In genomic region chr3:41592805-41593204, GRCm38 (mm10) we compare ENCODE assay signal across 11 mouse cellular contexts.
"Had no signal": no experiment of that assay in that cellular context is flagged by ENCODE, and none has a peak within 500 bp of the region (broad histone marks: within the 10 kb centered on the region; RNA-seq: fewer than 3 reads in every experiment).

No protein-coding gene starts in this region.

- DNase-seq: kidney, postnatal 36 days; layer of hippocampus, adult 9-11 months; layer of hippocampus, postnatal 36 days; lung, embryonic 14.5 days; lung, postnatal 10 days; lung, postnatal 4 days; right cerebral cortex, adult 18-20 months; right cerebral cortex, postnatal 25 days; thymus, postnatal 4 days had no signal

- ATAC-seq: liver, embryonic 12.5 days; midbrain, embryonic 16.5 days had no signal
